Mouse (Mus musculus): Measurements from ENCODE around the gene Stx18.

DNA sequence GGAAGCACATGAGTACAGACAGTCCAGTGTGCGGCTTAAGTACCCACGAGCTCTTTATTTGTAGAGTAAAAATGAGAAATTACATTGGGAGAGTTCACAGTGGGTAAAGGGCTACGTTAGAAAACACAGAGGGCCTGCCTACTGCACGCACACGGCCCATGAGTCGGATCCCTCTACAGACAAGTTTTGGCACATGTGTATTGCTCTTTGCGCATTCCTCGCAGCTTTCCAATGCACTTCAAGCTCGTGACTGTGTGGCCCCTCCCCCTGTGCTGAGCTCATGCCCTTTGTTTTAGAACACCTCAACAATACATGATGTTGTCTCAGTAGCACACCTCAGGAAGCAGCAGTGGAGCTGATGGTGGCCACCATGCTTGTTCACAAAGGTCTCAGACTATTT lies 98.6 kb downstream of the Stx18 start:
- TF ChIP-seq JUND (conservative IDR thresholded peaks at IDR 0.05; ENCODE audit: low read depth, low read length) (no peak), IRF4 (IDR thresholded peaks at IDR 0.05; ENCODE audit: low read depth, low read length) (no peak), POLR2AphosphoS2 (IDR thresholded peaks at IDR 0.05; ENCODE audit: low read depth, low read length) (no peak), MAFK (IDR thresholded peaks at IDR 0.05; ENCODE audit: insufficient replicate concordance, low read length) (no peak), MAX (IDR thresholded peaks at IDR 0.05; ENCODE audit: low read length) (no peak), CTCF (conservative IDR thresholded peaks at IDR 0.05 in 1 of 2, IDR thresholded peaks at IDR 0.05 in 1 of 2; ENCODE audit: low read depth in 2 of 2, low read length in 2 of 2) (no peak), MXI1 (IDR thresholded peaks at IDR 0.05; ENCODE audit: low read depth, low read length) (no peak)

Data from CH12.LX (cell line).